Mouse (Mus musculus) CH12.LX (cell line): Measurements from ENCODE around the gene Chuk.

Source experiments
- BHLHE40 ChIP-seq: IDR thresholded peaks from 2 replicates; pipeline ENCODE4 v1.6.1; 2011; ENCODE audit warnings: mild to moderate bottlenecking, low read depth, low read length, improper control_type of control experiment
- CHD2 ChIP-seq: IDR thresholded peaks from 2 replicates; pipeline ENCODE4 v1.6.1; 2011; ENCODE audit warnings: low read length, improper control_type of control experiment
- CTCF ChIP-seq, 2 experiments: IDR thresholded peaks in 1 of 2; conservative IDR thresholded peaks in 1 of 2; 2 replicates each; pipeline ENCODE4 v1.5.1; 2011 to 2012; ENCODE audit warnings: low read depth in 2 of 2, low read length in 2 of 2, improper control_type of control experiment in 1 of 2, inconsistent platforms in 1 of 2, mild to moderate bottlenecking in 1 of 2, moderate library complexity in 1 of 2
- ELF1 ChIP-seq: IDR thresholded peaks from 2 replicates; pipeline ENCODE4 v1.6.1; 2014; ENCODE audit warnings: low read depth, mild to moderate bottlenecking, inconsistent platforms, low read length, improper control_type of control experiment
- NELFE ChIP-seq: IDR thresholded peaks from 2 replicates; pipeline ENCODE4 v1.6.1; 2011; ENCODE audit warnings: low read depth, low read length, improper control_type of control experiment
- NRF1 ChIP-seq: IDR thresholded peaks from 2 replicates; pipeline ENCODE4 v1.6.1; 2014; ENCODE audit warnings: low read depth, mild to moderate bottlenecking, inconsistent platforms, low read length, improper control_type of control experiment, moderate library complexity
- SIN3A ChIP-seq: IDR thresholded peaks from 2 replicates; pipeline ENCODE4 v1.6.1; 2012; ENCODE audit warnings: low read length, improper control_type of control experiment, inconsistent platforms
- TCF12 ChIP-seq: IDR thresholded peaks from 2 replicates; pipeline ENCODE4 v1.6.1; 2014; ENCODE audit warnings: low read depth, mild to moderate bottlenecking, inconsistent platforms, low read length, improper control_type of control experiment

DNA sequence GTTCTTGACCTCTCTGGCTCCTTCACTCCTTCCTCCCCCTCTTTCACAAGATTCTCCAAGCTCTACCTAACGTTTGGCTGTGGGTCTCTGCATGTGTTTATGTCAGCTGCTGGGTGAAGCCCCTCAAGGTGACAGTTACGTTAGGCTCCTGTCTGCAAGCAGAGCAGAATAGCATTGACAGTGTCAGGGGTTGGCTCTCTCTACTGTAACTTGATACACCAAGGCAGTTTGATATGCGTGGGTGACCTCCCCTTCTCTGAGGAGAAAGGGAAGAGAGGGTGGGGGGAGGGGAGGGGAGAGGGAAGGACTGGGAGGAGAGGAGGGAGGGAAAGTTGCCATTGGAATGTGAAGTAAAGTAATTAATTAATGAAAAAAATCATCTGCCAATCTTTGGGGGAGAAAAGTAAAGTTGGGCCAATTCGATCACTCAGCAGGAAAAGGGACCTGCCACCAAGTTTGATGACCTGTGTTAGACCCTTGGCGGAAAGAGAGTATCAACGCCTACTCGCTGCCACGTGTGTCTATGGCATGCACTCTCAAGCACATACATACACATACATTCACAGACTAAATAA is 80.2 kb downstream of the Chuk start:
- TF ChIP-seq CTCF (conservative IDR thresholded peaks at IDR 0.05 in 1 of 2, IDR thresholded peaks at IDR 0.05 in 1 of 2; ENCODE audit: low read depth in 2 of 2, low read length in 2 of 2) (no peak), SIN3A (no peak), TCF12 (no peak), NELFE (no peak), NRF1 (no peak), ELF1 (no peak), CHD2 (no peak), BHLHE40 (no peak)
